ENCODE assay signal across 8 mouse cellular contexts in the genomic region with DNA sequence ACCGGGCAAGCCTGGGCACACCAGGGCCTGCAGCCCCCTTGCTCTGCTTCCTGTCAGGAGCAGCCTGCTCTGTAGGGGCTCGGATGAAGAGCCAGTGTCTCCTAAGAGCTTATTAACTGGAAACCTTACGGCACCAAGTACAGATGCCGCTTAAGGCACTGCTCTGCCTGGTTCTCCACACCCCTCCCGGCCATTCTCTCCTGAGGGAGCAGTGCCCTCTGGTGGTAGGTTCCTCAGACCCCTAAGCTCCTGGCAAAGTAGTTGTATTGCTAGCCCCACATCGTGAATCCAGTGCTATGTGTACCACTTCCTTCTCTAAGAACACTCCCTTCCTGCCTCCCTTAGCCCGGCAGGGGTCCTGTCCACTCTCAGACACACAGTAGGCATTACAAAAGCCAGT. TPM values are rescaled to one million over a fixed set of nuclear protein-coding genes. Genes with fewer than 3 reads are reported as not detected.
DNase-seq lines count a peak whose midpoint lies in the region; ATAC-seq and TF ChIP-seq lines count a peak whose summit lies in the region.

No protein-coding gene starts in this region.

- peak in 1 of 2 experiments; percentile 36 for DNase-seq in cerebellum, adult 2 months
- DNase-seq in ES-CJ7 (ENCODE audit: low read depth, low spot score): peak; percentile 85
- DNase-seq in embryo, embryonic 10 days (ENCODE audit: low spot score): peak; percentile 74
- DNase-seq in heart, postnatal 10 days: peak; percentile 65 to 81
- peak; percentile 73 to 80 for DNase-seq in left cerebral cortex, adult 18-20 months (ENCODE audit: low spot score in 2 of 2)
- peak; percentile 62 for DNase-seq in mesoderm, embryonic 11.5 days (ENCODE audit: low read depth, low spot score)

- H3K27me3 ChIP-seq in cerebellum, adult 2 months (ENCODE audit: control insufficient read depth, insufficient read depth, low read length): no peaks in the 10 kb centered on the region
- H3K27me3 ChIP-seq in stomach, embryonic 14.5 days (ENCODE audit: control insufficient read depth, insufficient read depth, low read length): no peaks in the 10 kb centered on the region

- no peaks in the 10 kb centered on the region for H3K9me3 ChIP-seq in stomach, embryonic 14.5 days (ENCODE audit: control insufficient read depth, low read depth, low read length)

- peaks cover 40% of the 10 kb centered on the region for H3K36me3 ChIP-seq in stomach, embryonic 14.5 days (ENCODE audit: control insufficient read depth, insufficient read depth, low read length)

- no peak for ATAC-seq in cerebellum, adult (ENCODE audit: insufficient number of reproducible peaks, low FRiP score, low TSS enrichment)
- ATAC-seq in stomach, embryonic 14.5 days (ENCODE audit: insufficient number of reproducible peaks, insufficient read depth, low FRiP score, low read depth): no peak; the same call in 1 of the 2 replicates

- H3K4me1 ChIP-seq in cerebellum, adult 2 months (ENCODE audit: control insufficient read depth, insufficient read depth, low read length): peaks cover 4% of the 10 kb centered on the region
- peaks cover 5% of the 10 kb centered on the region for H3K4me1 ChIP-seq in stomach, embryonic 14.5 days (ENCODE audit: control insufficient read depth, insufficient read depth, low read length)

- 49% methylated on average over 7 of the region's 7 CpGs for WGBS in cerebellum, adult 2 months
- 60% methylated on average over 7 of the region's 7 CpGs for WGBS in stomach, embryonic 14.5 days

- no peak overlapping the region for H3K4me3 ChIP-seq in cerebellum, adult 2 months (replicated peaks; ENCODE audit: insufficient read depth, low read depth, low read length)
- no peak overlapping the region for H3K4me3 ChIP-seq in stomach, embryonic 14.5 days (ENCODE audit: low read depth, low read length)

- H3K4me2 ChIP-seq in stomach, embryonic 14.5 days (replicated peaks; ENCODE audit: low read depth, low read length): no peak overlapping the region

- peak; percentile 68 for TF ChIP-seq CTCF in cerebellum, adult 2 months (IDR thresholded peaks at IDR 0.05; ENCODE audit: borderline replicate concordance, insufficient read depth, low read depth, low read length)

- intact Hi-C loops in heart, postnatal 10 days (cut with DNase I): loop anchor here (2.0 kb wide), 1 partner anchor 72 kb away; a partner anchor contains a TSS

- TF ChIP-seq POLR2A in cerebellum, adult 2 months (IDR thresholded peaks at IDR 0.05; ENCODE audit: borderline replicate concordance, insufficient read depth, low read length): no peak

- H3K27ac ChIP-seq in cerebellum, adult 2 months (ENCODE audit: insufficient read depth, low read length): no peak overlapping the region
- H3K27ac ChIP-seq in stomach, embryonic 14.5 days (ENCODE audit: low read length): peak overlapping the region; percentile 66; the same call in 1 of the 2 replicates

- H3K9ac ChIP-seq in stomach, embryonic 14.5 days (replicated peaks; ENCODE audit: low read depth, low read length): no peak overlapping the region

RNA-seq across cellular contexts. Expression of a gene that starts 12.3 kb away (rescaled TPM):
- 12.0 and 13.6 TPM in 2 replicates for polyA plus RNA-seq in cerebellum, adult 2 months (2012; rRNA removed)
- 1 to 10 TPM; 2.0 to 2.1 TPM for total RNA-seq in heart, postnatal 10 days (2021)
- total RNA-seq in left cerebral cortex, adult 18-20 months (2021): 10 to 100 TPM; 26.3 to 27.5 TPM
- 2.9 and 4.5 TPM in 2 replicates for polyA plus RNA-seq in stomach, embryonic 14.5 days (2014; fragmentation: Nextera tagmentation; extraction: Ambion mirVana)

RNA-seq across cellular contexts. Expression of a gene that starts 44.4 kb away (rescaled TPM):
- 6.0 and 7.4 TPM in 2 replicates for polyA plus RNA-seq in cerebellum, adult 2 months (2012; rRNA removed)
- total RNA-seq in heart, postnatal 10 days (2021): 10 to 100 TPM; 14.6 to 18.5 TPM
- total RNA-seq in left cerebral cortex, adult 18-20 months (2021): 10 to 100 TPM; 23.5 to 25.2 TPM
- polyA plus RNA-seq in stomach, embryonic 14.5 days (2014; fragmentation: Nextera tagmentation; extraction: Ambion mirVana): 46.1 and 49.0 TPM in 2 replicates

Comparison
In these comparisons a context has a peak if more than half of its experiments do, and no peak if none do; other contexts are left out.
1. RNA of a gene that starts 12.3 kb away (total RNA-seq): 26.3 to 27.5 TPM in left cerebral cortex, adult 18-20 months; 2.0 to 2.1 TPM in heart, postnatal 10 days; every median in the first group is over 4 times any median in the second.